Mouse (Mus musculus) brain, embryonic 14.5 days (tissue): Measurements from ENCODE around the gene Ass1.

Experiments
- CTCF ChIP-seq: fragments of 200-500 bp; IDR thresholded peaks from 2 replicates; pipeline ENCODE4 v1.5.1; 2012; ENCODE audit warnings: inconsistent platforms, mild to moderate bottlenecking, moderate library complexity, borderline replicate concordance; ENCODE audit not compliant: insufficient read depth, insufficient read length; ENCODE audit errors: extremely low read depth
- POLR2A ChIP-seq: fragments of 200-500 bp; IDR thresholded peaks from 2 replicates; pipeline ENCODE4 v1.6.1; 2012; ENCODE audit warnings: mild to moderate bottlenecking, inconsistent platforms, borderline replicate concordance; ENCODE audit not compliant: poor library complexity, insufficient read depth, insufficient read length, severe bottlenecking; ENCODE audit errors: extremely low read depth

DNA sequence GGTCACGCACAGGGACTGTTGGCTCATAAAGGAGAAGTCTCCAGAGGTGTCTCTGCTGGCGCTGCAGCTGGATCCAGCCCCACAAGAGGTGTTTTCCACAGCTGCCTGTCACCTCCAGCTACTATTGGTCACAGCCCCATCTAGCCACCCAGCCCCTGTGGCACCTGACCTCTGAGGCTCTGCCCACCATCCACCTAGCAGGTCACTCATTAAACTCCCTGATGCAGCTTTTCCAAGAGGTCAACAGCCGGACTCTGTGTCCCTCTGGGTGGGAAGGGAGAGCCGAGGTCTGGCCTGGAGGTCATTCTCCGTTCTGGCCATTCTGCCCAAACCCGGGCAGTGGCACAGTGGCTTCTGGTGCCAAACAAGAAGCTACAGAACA lies 5.5 kb upstream of the Ass1 start:
- TF ChIP-seq CTCF (no peak), POLR2A (no peak)
